Mouse (Mus musculus): Measurements from ENCODE around the gene Mrm2. TPM values are rescaled to one million over a fixed set of nuclear protein-coding genes. Genes with fewer than 3 reads are reported as not detected.
"Not testable (repeated sequence)": the region's sequence is repeated elsewhere in the genome, so short reads cannot be mapped to it uniquely, and the experiment has no call there.

The Mrm2 gene
- total and polyA plus RNA-seq, 2 experiments from 2014 or later, result 14.5 to 15.0 TPM

DNA sequence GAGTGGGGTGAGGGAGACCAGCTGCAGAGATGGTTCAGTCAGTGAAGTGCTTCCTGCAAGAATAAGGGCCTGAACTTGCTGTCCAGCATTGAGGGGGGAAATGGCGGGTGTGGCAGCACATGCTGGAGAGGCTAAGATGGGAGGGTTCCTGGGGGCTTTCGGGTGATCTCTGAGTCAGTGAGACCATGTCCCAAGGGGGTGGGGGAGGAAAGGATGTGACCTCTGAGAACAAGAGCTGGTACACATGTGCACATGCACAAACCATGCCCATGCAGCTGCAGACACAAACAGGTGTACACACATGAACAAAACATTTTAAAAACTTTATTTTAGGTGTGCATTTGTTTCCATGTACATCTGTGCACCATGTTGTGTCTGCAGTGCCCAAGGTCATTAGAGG, 42.0 kb upstream of the Mrm2 start:
- Histone ChIP-seq H3K4me2 (ENCODE audit: low read depth, low read length) (no peak overlapping the region), H3K4me1 (ENCODE audit: insufficient read depth, low read length) (no peaks in the 10 kb centered on the region), H3K4me3 (ENCODE audit: low read length) (no peak overlapping the region), H3K9ac (replicated peaks; ENCODE audit: low read length) (no peak overlapping the region), H3K27ac (no peak overlapping the region), H3K9me3 (ENCODE audit: low read length) (no peaks in the 10 kb centered on the region), H3K36me3 (ENCODE audit: insufficient read depth, low read length) (no peaks in the 10 kb centered on the region), H3K27me3 (ENCODE audit: insufficient read depth, low read length) (no peaks in the 10 kb centered on the region)
- no peak for DNase-seq (ENCODE audit: low spot score)
- ATAC-seq, result no peak
- 87% methylated on average over 2 of the region's 2 CpGs for WGBS
- TF ChIP-seq CTCF (IDR thresholded peaks at IDR 0.05; ENCODE audit: low read depth), result no peak

DNA sequence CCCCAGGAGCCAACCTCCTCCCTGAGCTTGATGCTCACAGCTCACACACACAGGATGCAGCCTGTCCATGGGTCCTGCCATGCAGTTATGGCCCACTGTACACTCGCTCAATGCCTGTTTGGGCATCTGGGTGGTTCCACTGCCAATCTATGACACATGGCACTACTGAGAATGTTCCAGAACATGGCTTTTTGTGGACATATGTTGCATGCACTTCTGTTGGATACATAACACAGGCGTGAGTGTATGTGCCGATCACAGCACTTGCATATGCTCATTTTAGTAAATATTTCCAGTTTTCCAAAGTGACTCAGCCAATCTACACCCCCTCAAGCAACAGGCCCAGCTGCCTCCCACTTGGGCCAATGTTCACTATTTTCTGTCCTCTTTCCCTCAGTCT, 40.0 kb upstream of the Mrm2 start:
- Histone ChIP-seq H3K36me3 (ENCODE audit: insufficient read depth, low read length) (no peaks in the 10 kb centered on the region), H3K4me2 (ENCODE audit: low read depth, low read length) (no peak overlapping the region), H3K9me3 (ENCODE audit: low read length) (no peaks in the 10 kb centered on the region), H3K27me3 (ENCODE audit: insufficient read depth, low read length) (no peaks in the 10 kb centered on the region), H3K4me1 (ENCODE audit: insufficient read depth, low read length) (no peaks in the 10 kb centered on the region), H3K9ac (replicated peaks; ENCODE audit: low read length) (no peak overlapping the region), H3K4me3 (ENCODE audit: low read length) (no peak overlapping the region), H3K27ac (no peak overlapping the region)
- DNase-seq (ENCODE audit: low spot score) (no peak), ATAC-seq (no peak)
- WGBS, result 93% methylated on average over 3 of the region's 3 CpGs
- TF ChIP-seq CTCF (IDR thresholded peaks at IDR 0.05; ENCODE audit: low read depth), result no peak

DNA sequence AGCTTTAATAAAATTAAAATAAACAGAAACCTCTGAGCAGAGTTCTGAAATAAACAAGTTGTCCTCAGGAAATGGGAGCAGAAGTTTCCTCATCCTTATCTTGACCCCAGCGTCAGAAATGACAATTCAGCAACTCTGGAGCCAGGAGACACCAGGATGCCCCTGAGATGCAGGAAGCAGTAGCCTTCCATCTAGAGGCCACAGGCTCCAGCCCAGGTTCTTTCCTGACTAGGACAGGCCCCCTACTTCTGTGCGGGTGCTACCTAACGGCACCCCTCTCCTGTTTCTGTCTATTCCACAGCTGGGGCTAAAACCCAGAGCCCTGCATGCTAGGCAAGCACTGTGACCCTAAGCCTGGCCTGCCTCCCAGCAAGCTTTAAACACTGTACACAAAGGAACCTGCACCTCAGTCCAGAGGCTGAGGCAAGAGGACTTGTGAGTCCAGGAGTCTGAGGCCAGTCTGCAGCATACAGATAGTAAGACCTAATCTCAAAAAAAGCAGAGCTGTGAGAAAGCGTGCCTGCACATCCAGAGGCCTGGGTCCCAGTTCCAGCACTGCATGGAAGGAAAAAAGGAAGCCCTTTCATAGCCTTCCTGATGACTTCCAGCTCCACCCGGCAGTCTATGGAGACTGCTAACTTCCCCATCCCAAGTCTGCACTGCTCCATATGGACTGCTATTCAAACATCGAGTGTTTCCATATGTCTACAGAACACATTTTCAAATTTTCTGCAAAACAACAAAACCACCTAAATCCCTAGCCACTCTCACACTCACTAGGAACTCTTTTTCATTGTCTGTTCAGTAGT, 39.0 kb upstream of the Mrm2 start:
- WGBS, result 80% methylated on average over 6 of the region's 6 CpGs
- no peak overlapping the region for H3K4me2 ChIP-seq (ENCODE audit: low read depth, low read length)
- H3K4me1 ChIP-seq (ENCODE audit: insufficient read depth, low read length), result no peaks in the 10 kb centered on the region
- H3K27ac ChIP-seq, result no peak overlapping the region
- ATAC-seq (no peak), DNase-seq (ENCODE audit: low spot score) (no peak)
- H3K4me3 ChIP-seq (ENCODE audit: low read length), result no peak overlapping the region
- no peaks in the 10 kb centered on the region for H3K27me3 ChIP-seq (ENCODE audit: insufficient read depth, low read length)
- TF ChIP-seq CTCF (IDR thresholded peaks at IDR 0.05; ENCODE audit: low read depth), result no peak
- no peaks in the 10 kb centered on the region for H3K9me3 ChIP-seq (ENCODE audit: low read length)
- no peak overlapping the region for H3K9ac ChIP-seq (replicated peaks; ENCODE audit: low read length)
- no peaks in the 10 kb centered on the region for H3K36me3 ChIP-seq (ENCODE audit: insufficient read depth, low read length)

DNA sequence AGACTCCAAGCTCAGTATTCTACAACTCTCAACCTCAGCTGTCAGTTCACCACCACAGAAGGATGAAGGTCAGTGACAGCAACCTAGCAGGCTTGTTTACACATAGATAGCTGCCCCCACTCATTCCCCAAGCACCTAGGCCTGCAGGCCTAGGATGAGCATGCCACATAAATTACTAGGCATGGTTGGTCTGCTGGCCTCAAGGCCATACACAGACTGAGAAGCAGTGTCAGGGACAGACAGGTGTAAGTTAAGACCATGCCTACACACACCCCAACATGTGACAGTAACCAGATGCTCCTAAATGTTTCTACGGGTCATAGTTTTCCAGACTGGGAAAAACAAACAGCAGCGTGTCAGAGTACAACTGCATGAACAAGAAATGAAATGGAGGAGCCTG, 37.8 kb upstream of the Mrm2 start:
- Histone ChIP-seq H3K9ac (replicated peaks; ENCODE audit: low read length) (no peak overlapping the region), H3K4me3 (ENCODE audit: low read length) (no peak overlapping the region), H3K27me3 (ENCODE audit: insufficient read depth, low read length) (no peaks in the 10 kb centered on the region), H3K36me3 (ENCODE audit: insufficient read depth, low read length) (no peaks in the 10 kb centered on the region), H3K27ac (no peak overlapping the region), H3K4me2 (ENCODE audit: low read depth, low read length) (no peak overlapping the region), H3K9me3 (ENCODE audit: low read length) (no peaks in the 10 kb centered on the region), H3K4me1 (ENCODE audit: insufficient read depth, low read length) (no peaks in the 10 kb centered on the region)
- no peak for DNase-seq (ENCODE audit: low spot score)
- WGBS, result 89% methylated on average over 2 of the region's 2 CpGs
- no peak for ATAC-seq
- no peak for TF ChIP-seq CTCF (IDR thresholded peaks at IDR 0.05; ENCODE audit: low read depth)

DNA sequence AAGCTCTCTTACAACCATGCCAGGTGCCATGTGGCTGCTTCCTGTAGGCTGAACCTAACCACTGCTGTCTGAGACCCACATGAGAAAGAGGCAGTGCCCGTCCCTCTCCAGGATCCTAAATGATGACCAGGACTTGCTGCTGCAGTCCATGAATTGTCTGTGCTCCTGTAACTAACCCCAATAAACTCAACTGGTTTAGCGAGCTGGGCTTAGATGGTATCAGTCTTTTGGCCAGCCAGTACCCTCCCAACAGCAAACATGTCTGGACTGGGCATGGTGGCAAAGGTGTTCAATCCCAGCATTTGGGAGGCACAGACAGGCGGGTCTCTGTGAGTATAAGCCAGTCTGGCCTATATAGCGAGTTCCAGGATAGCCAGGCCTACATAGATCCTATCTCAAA, 37.2 kb upstream of the Mrm2 start:
- 90% methylated on average over 4 of the region's 4 CpGs for WGBS

DNA sequence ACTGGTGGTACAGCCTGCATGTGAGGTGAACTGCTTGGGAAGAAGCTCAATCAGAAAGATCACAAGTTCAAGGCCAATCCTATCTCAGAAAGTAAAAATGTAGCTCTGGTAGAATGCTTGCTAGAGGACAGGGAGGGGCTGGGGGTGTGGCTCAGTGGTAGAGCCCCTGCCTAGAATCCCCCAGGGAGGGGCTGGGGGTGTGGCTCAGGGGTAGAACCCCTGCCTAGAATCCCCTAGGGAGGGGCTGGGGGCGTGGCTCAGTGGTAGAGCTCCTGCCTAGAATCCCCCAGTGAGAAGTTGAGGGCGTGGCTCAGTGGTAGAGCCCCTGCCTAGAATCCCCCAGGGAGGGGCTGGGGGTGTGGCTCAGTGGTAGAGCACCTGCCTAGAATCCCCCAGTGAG, 36.4 kb upstream of the Mrm2 start:
- not testable (repeated sequence) for DNase-seq (ENCODE audit: low spot score); H3K9ac ChIP-seq (replicated peaks; ENCODE audit: low read length); H3K4me1 ChIP-seq (ENCODE audit: insufficient read depth, low read length); H3K27me3 ChIP-seq (ENCODE audit: insufficient read depth, low read length); H3K36me3 ChIP-seq (ENCODE audit: insufficient read depth, low read length); ATAC-seq; H3K9me3 ChIP-seq (ENCODE audit: low read length); H3K27ac ChIP-seq; H3K4me3 ChIP-seq (ENCODE audit: low read length); H3K4me2 ChIP-seq (ENCODE audit: low read depth, low read length)
- 96% methylated on average over 2 of the region's 2 CpGs for WGBS

More for the DNA sequence above, 37.2 kb upstream of the Mrm2 start:
- no peak for DNase-seq (ENCODE audit: low spot score)
- ATAC-seq, result no peak
- H3K4me2 ChIP-seq (ENCODE audit: low read depth, low read length), result no peak overlapping the region
- H3K36me3 ChIP-seq (ENCODE audit: insufficient read depth, low read length), result no peaks in the 10 kb centered on the region
- H3K4me3 ChIP-seq (ENCODE audit: low read length), result no peak overlapping the region
- H3K27ac ChIP-seq, result no peak overlapping the region
- H3K27me3 ChIP-seq (ENCODE audit: insufficient read depth, low read length), result no peaks in the 10 kb centered on the region
- H3K4me1 ChIP-seq (ENCODE audit: insufficient read depth, low read length), result no peaks in the 10 kb centered on the region
- no peak for TF ChIP-seq CTCF (IDR thresholded peaks at IDR 0.05; ENCODE audit: low read depth)
- no peaks in the 10 kb centered on the region for H3K9me3 ChIP-seq (ENCODE audit: low read length)
- H3K9ac ChIP-seq (replicated peaks; ENCODE audit: low read length), result no peak overlapping the region

DNA sequence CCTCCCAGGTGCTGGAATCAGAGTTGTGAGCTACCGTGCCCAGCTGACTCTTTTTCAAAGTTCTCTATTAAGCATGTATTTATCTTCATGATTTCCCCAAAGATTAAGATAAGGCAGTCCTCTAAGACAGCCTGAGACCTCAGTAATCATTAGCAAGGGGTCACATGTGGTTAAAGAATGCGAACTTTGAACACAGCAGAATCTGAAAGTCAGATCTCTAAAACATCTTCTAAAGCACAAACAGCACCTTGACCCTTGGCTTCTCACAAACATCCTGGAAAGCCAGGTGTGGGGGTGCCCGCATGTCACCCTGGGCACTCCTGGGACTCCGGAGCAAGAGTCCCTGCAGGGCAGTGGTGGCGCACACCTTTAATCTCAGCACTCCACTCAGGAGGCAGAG, 32.7 kb upstream of the Mrm2 start:
- Histone ChIP-seq H3K9me3 (ENCODE audit: low read length) (no peaks in the 10 kb centered on the region), H3K4me1 (ENCODE audit: insufficient read depth, low read length) (no peaks in the 10 kb centered on the region), H3K27ac (no peak overlapping the region), H3K4me3 (ENCODE audit: low read length) (no peak overlapping the region), H3K27me3 (ENCODE audit: insufficient read depth, low read length) (no peaks in the 10 kb centered on the region), H3K9ac (replicated peaks; ENCODE audit: low read length) (no peak overlapping the region), H3K4me2 (ENCODE audit: low read depth, low read length) (no peak overlapping the region), H3K36me3 (ENCODE audit: insufficient read depth, low read length) (no peaks in the 10 kb centered on the region)
- no peak for ATAC-seq
- DNase-seq (ENCODE audit: low spot score), result no peak
- WGBS, result 98% methylated on average over 5 of the region's 5 CpGs
- no peak for TF ChIP-seq CTCF (IDR thresholded peaks at IDR 0.05; ENCODE audit: low read depth)

Measured in hindbrain, postnatal 0 days (tissue).